Mouse (Mus musculus) G1E (cell line): ENCODE data around the gene Baz2b.

ENCODE experiments used
- CTCF ChIP-seq: IDR thresholded peaks from 2 replicates; pipeline ENCODE4 v1.5.1; 2012; ENCODE audit warnings: low read depth, low read length, inconsistent platforms, mixed read lengths
- POLR2AphosphoS5 ChIP-seq: IDR thresholded peaks from 2 replicates; pipeline ENCODE4 v1.6.1; 2012; ENCODE audit warnings: low read depth, low read length, inconsistent platforms; ENCODE audit not compliant: insufficient replicate concordance

DNA sequence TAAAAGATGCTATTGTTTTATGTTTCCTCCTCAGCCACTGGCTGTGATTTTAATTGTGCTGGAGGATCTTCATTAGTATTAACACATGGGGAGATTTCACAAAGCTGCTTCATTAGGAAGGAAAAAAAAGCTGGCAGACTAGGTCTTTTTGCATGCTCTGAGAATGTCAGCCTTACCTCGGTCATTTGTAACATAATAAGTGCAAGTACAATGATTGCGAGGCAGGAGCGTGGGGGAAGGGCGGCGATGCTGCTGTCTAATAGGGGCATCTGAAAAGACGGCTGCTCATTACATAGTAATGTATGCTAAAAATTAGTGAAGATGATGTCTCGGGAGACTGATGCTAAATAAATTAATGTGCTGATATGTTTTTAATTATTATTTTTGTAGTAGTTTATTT, 82.8 kb downstream of the Baz2b start:
- no peak for TF ChIP-seq CTCF
- TF ChIP-seq POLR2AphosphoS5 = no peak
